In genomic region chr7:126088155-126088554, GRCm38 (mm10) we compare ENCODE assay signal across 11 mouse cellular contexts. TPM values are rescaled to one million over a fixed set of nuclear protein-coding genes. Genes with fewer than 3 reads are reported as not detected.
DNase-seq lines count a peak whose midpoint lies in the region; ATAC-seq lines count a peak whose summit lies in the region.
"Had no signal": no experiment of that assay in that cellular context is flagged by ENCODE, and none has a peak within 500 bp of the region (broad histone marks: within the 10 kb centered on the region; RNA-seq: fewer than 3 reads in every experiment).

No protein-coding gene starts in this region.

- DNase-seq in adrenal gland, postnatal 14 days: peak; percentile 40
- DNase-seq in adrenal gland, postnatal 4 days (ENCODE audit: low spot score in 2 of 2): no peak
- peak; percentile 17 to 57 for DNase-seq in kidney, postnatal 36 days
- DNase-seq in thymus, postnatal 4 days: peak; percentile 52
- DNase-seq in thymus, postnatal 25 days: no peak
- no peak for DNase-seq in layer of hippocampus, postnatal 10 days (ENCODE audit: low spot score in 2 of 2)

- H3K9ac ChIP-seq in kidney, embryonic 16.5 days (replicated peaks; ENCODE audit: low read length): no peak overlapping the region
- H3K9ac ChIP-seq: forebrain, embryonic 15.5 days had no signal

- peaks cover 16% of the 10 kb centered on the region for H3K4me1 ChIP-seq in kidney, embryonic 16.5 days (ENCODE audit: insufficient read depth, low read length)

- H3K4me3 ChIP-seq in kidney, embryonic 16.5 days (ENCODE audit: low read length): no peak overlapping the region
- H3K4me3 ChIP-seq: forebrain, embryonic 15.5 days had no signal

- no peaks in the 10 kb centered on the region for H3K36me3 ChIP-seq in kidney, embryonic 16.5 days (ENCODE audit: insufficient read depth, low read length)
- H3K36me3 ChIP-seq: forebrain, embryonic 15.5 days had no signal

- H3K27me3 ChIP-seq in kidney, embryonic 16.5 days (ENCODE audit: insufficient read depth, low read length): peaks cover 13% of the 10 kb centered on the region

- H3K9me3 ChIP-seq in kidney, embryonic 16.5 days (ENCODE audit: low read length): peaks cover 3% of the 10 kb centered on the region; the same call in 1 of the 2 replicates
- H3K9me3 ChIP-seq: forebrain, embryonic 15.5 days had no signal

- H3K27ac ChIP-seq in kidney, embryonic 16.5 days (ENCODE audit: low read length): no peak overlapping the region
- H3K27ac ChIP-seq: forebrain, embryonic 15.5 days; macrophage had no signal

- no peak overlapping the region for H3K4me2 ChIP-seq in kidney, embryonic 16.5 days (replicated peaks; ENCODE audit: low read depth, low read length)
- H3K4me2 ChIP-seq: forebrain, embryonic 15.5 days had no signal

- 26% methylated on average over 6 of the region's 6 CpGs for WGBS in kidney, embryonic 16.5 days

- ATAC-seq in kidney, embryonic 16.5 days (ENCODE audit: low FRiP score, low TSS enrichment): no peak
- no peak for ATAC-seq in megakaryocyte, adult 5-6 weeks (ENCODE audit: poor library complexity, severe bottlenecking)

RNA-seq across cellular contexts. Expression of gene Gsg1l, which starts 5.9 kb away (rescaled TPM):
- total RNA-seq in adrenal gland, postnatal 14 days (2021): 12.1 and 16.9 TPM in 2 replicates
- 10 to 100 TPM; 13.2 to 13.9 TPM for total RNA-seq in adrenal gland, postnatal 4 days (2021)
- polyA plus RNA-seq in kidney, embryonic 16.5 days (2015; fragmentation: Nextera tagmentation; extraction: Ambion mirVana): 0.96 and 1.4 TPM in 2 replicates
- total RNA-seq in megakaryocyte, adult 5-6 weeks (2015): not detected in 2 replicates
- total RNA-seq in megakaryocyte, adult 5-6 weeks (2017): not detected in 2 replicates
- 10 to 100 TPM; 15.5 to 18.8 TPM for total RNA-seq in layer of hippocampus, postnatal 10 days (2021)
- total RNA-seq: common myeloid progenitor, adult 5-6 weeks had no signal

Comparison
In these comparisons a context has a peak if more than half of its experiments do, and no peak if none do; other contexts are left out.
1. DNase-seq: peak in adrenal gland, postnatal 14 days (single experiment), kidney, postnatal 36 days (2 of 2) and thymus, postnatal 4 days (single experiment); none in adrenal gland, postnatal 4 days (0 of 2), thymus, postnatal 25 days (single experiment) and layer of hippocampus, postnatal 10 days (0 of 2).
2. RNA of gene Gsg1l, which starts 5.9 kb away (total RNA-seq): 15.5 to 18.8 TPM in layer of hippocampus, postnatal 10 days, 12.1 to 16.9 TPM in adrenal gland, postnatal 14 days and 13.2 to 13.9 TPM in adrenal gland, postnatal 4 days; not detected in megakaryocyte, adult 5-6 weeks; every median in the first group is over 10 times any median in the second.